Mouse (Mus musculus) neural tube, embryonic 15.5 days (tissue): ENCODE data around the gene Fbxo46. TPM values are rescaled to one million over a fixed set of nuclear protein-coding genes. Genes with fewer than 3 reads are reported as not detected.
A peak's percentile ranks its signal among the peaks of the same experiment; 100 is the strongest.

ENCODE experiments used
- ATAC-seq: fragments of 200-750 bp; cut with Nextera tagmentation; 2 replicates; pipeline ENCODE4 v1.8.0; 2017; ENCODE audit warnings: mild to moderate bottlenecking, moderate TSS enrichment, moderate library complexity; ENCODE audit not compliant: low FRiP score
- H3K27ac ChIP-seq: fragments of 300-500 bp; sonication (generic); replicated peaks from 2 replicates; pipeline ENCODE4 v1.5.1; 2015; ENCODE audit warnings: mild to moderate bottlenecking, inconsistent platforms
- H3K27me3 ChIP-seq: fragments of 300-500 bp; sonication (generic); replicated peaks from 2 replicates; pipeline ENCODE4 v1.6.1; 2015; ENCODE audit warnings: inconsistent platforms
- H3K36me3 ChIP-seq: fragments of 300-500 bp; sonication (generic); 2 replicates; pipeline ENCODE4 v1.6.1; 2015; ENCODE audit warnings: inconsistent platforms
- H3K4me1 ChIP-seq: fragments of 300-500 bp; sonication (generic); 2 replicates; pipeline ENCODE4 v1.6.1; 2015; ENCODE audit warnings: inconsistent platforms
- H3K4me2 ChIP-seq: fragments of 300-500 bp; sonication (generic); 2 replicates; pipeline ENCODE4 v1.6.1; 2015; ENCODE audit warnings: inconsistent platforms, mild to moderate bottlenecking, moderate library complexity
- H3K4me3 ChIP-seq: fragments of 300-500 bp; sonication (generic); replicated peaks from 2 replicates; pipeline ENCODE4 v1.5.1; 2015; ENCODE audit warnings: mild to moderate bottlenecking, inconsistent platforms
- H3K9ac ChIP-seq: fragments of 300-500 bp; sonication (generic); replicated peaks from 2 replicates; pipeline ENCODE4 v1.6.1; 2015; ENCODE audit warnings: mild to moderate bottlenecking, inconsistent platforms
- H3K9me3 ChIP-seq: fragments of 300-500 bp; sonication (generic); replicated peaks from 2 replicates; pipeline ENCODE4 v1.6.1; 2016; ENCODE audit warnings: inconsistent platforms
- WGBS: fragments of 180-500 bp; shearing (Covaris S2); methylation state at CpG from one replicate; pipeline ENCODE4 v1.1.7; 2015; ENCODE audit warnings: mixed read lengths; 5-methylcytosine and 5-hydroxymethylcytosine counted together
- polyA plus RNA-seq: library from polyadenylated mRNA; unstranded; fragments of >200 nt; fragmentation: Nextera tagmentation; extraction: Ambion mirVana; gene quantifications from 2 replicates; pipeline ENCODE4 v1.2.1, GENCODE M21; 2015

Gene Fbxo46
- polyA plus RNA-seq, 1 experiment from 2014 or later = 15.5 TPM

- H3K4me2 ChIP-seq = peak overlapping the region; percentile 43
- H3K4me1 ChIP-seq = peaks cover 30% of the 10 kb centered on the region
- H3K27me3 ChIP-seq = peaks cover 17% of the 10 kb centered on the region
- ATAC-seq = peak; percentile 68
- H3K9ac ChIP-seq = 0 out of 2 replicates have a peak overlapping the region, but pooled peaks have one; percentile 8
- H3K9me3 ChIP-seq = no peaks in the 10 kb centered on the region
- 5% methylated on average over 30 of the region's 30 CpGs for WGBS
- peak overlapping the region; percentile 68 for H3K27ac ChIP-seq
- peak overlapping the region; percentile 4 for H3K4me3 ChIP-seq
- peaks cover 30% of the 10 kb centered on the region for H3K36me3 ChIP-seq
These were observed 37.6 kb downstream of the Fbxo46 start for GRCm38 (mm10) chr7:19157160-19157800.

DNA sequence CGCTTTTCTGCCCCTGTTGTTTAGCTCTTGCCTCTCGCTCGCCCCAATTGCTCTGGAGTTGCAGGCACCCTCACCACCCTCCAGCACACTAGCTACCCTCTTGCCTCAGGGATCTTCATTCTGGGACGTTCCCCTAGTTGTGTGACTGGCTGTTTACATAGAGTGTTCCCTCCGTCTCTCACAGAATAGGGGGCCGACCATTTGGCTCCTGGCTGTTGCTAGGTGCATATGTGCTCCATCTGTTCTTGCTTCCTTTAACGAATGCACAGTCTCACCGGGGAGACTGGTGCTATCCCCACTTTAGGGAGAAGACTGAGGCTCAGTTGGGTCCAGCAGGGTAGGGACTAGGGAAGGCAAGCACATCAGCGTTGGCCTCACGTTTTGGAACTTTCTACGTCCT is 38.9 kb downstream of the Fbxo46 start:
- no peak overlapping the region for H3K27ac ChIP-seq
- no peak for ATAC-seq
- WGBS = 69% methylated on average over 11 of the region's 11 CpGs
- H3K9ac ChIP-seq = no peak overlapping the region
- no peaks in the 10 kb centered on the region for H3K9me3 ChIP-seq
- H3K36me3 ChIP-seq = peaks cover 18% of the 10 kb centered on the region
- H3K4me1 ChIP-seq = peaks cover 30% of the 10 kb centered on the region
- H3K4me2 ChIP-seq = no peak overlapping the region
- H3K4me3 ChIP-seq = no peak overlapping the region
- peaks cover 28% of the 10 kb centered on the region for H3K27me3 ChIP-seq

DNA sequence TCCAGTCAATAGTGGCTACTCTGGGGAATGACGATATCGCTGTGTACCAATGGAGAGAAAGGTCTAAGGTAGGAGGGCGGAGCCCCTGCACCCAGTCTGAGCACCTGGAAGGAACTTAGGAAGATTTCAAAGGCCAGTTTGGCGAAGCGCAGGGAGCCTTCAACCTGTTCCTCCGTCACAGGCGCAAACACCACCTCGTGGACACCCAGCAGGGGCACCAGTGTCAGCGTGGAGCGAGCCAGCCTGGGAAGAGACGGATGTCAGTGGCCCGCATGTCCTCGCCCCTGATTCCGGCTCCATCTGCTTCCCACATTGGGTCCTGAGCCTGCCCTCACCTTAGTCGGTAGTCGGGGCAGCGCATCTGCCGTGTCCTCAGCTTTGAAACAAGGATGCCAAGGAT is 39.8 kb downstream of the Fbxo46 start:
- Histone ChIP-seq H3K36me3 (peaks cover 10% of the 10 kb centered on the region; the same call in 1 of the 2 replicates), H3K4me3 (peak overlapping the region; percentile 42; the same call in 1 of the 2 replicates), H3K27me3 (peaks cover 36% of the 10 kb centered on the region), H3K9me3 (no peaks in the 10 kb centered on the region), H3K4me2 (peak overlapping the region; percentile 75), H3K4me1 (peaks cover 33% of the 10 kb centered on the region), H3K9ac (no peak overlapping the region), H3K27ac (no peak overlapping the region)
- WGBS = 16% methylated on average over 18 of the region's 18 CpGs
- no peak for ATAC-seq

- peaks cover 43% of the 10 kb centered on the region for H3K27me3 ChIP-seq
- H3K4me1 ChIP-seq = peaks cover 39% of the 10 kb centered on the region
These were observed 40.5 kb downstream of the Fbxo46 start for GRCm38 (mm10) chr7:19160115-19160514.

DNA sequence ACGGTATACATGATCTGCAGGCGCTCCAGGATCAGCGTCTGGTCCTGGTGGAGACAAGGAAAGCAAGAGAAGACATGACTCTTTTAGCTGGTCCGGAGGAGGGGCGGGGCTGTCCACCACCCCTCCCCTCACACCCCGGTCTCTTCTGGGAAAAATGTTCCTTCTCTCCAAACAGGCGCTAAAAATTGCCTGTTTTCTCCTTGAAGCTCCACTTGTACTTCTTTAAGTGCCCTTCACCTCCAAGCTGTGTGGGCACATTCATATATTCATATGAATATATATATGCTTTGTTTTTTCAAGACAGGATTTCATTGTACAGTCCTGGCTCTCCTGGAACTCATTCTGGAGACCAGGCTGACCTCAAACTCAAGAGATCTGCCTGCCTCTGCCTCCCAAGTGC is 43.3 kb downstream of the Fbxo46 start:
- no peak overlapping the region for H3K4me3 ChIP-seq
- no peak for ATAC-seq
- peaks cover 48% of the 10 kb centered on the region for H3K27me3 ChIP-seq
- 88% methylated on average over 7 of the region's 7 CpGs for WGBS
- H3K4me1 ChIP-seq = peaks cover 33% of the 10 kb centered on the region
- no peaks in the 10 kb centered on the region for H3K9me3 ChIP-seq
- no peaks in the 10 kb centered on the region for H3K36me3 ChIP-seq
- no peak overlapping the region for H3K27ac ChIP-seq
- no peak overlapping the region for H3K4me2 ChIP-seq
- H3K9ac ChIP-seq = no peak overlapping the region

More at GRCm38 (mm10) chr7:19160115-19160514, 40.5 kb downstream of the Fbxo46 start:
- ATAC-seq = peak; percentile 65
- Histone ChIP-seq H3K27ac (no peak overlapping the region), H3K4me2 (peak overlapping the region; percentile 75), H3K9me3 (no peaks in the 10 kb centered on the region), H3K36me3 (0 out of 2 replicates have a peak, but pooled peaks cover 4% of the 10 kb centered on the region), H3K9ac (peak overlapping the region; percentile 51), H3K4me3 (peak overlapping the region; percentile 42)
- 2% methylated on average over 20 of the region's 20 CpGs for WGBS

GRCm38 (mm10) chr7:19163752-19164151 is 44.1 kb downstream of the Fbxo46 start:
- peaks cover 33% of the 10 kb centered on the region for H3K4me1 ChIP-seq
- H3K27ac ChIP-seq = no peak overlapping the region
- H3K9ac ChIP-seq = no peak overlapping the region
- peaks cover 48% of the 10 kb centered on the region for H3K27me3 ChIP-seq
- no peaks in the 10 kb centered on the region for H3K9me3 ChIP-seq
- H3K36me3 ChIP-seq = no peaks in the 10 kb centered on the region
- WGBS = 26% methylated on average over 12 of the region's 12 CpGs
- H3K4me2 ChIP-seq = peak overlapping the region; percentile 32; the same call in 1 of the 2 replicates
- ATAC-seq = no peak
- no peak overlapping the region for H3K4me3 ChIP-seq

DNA sequence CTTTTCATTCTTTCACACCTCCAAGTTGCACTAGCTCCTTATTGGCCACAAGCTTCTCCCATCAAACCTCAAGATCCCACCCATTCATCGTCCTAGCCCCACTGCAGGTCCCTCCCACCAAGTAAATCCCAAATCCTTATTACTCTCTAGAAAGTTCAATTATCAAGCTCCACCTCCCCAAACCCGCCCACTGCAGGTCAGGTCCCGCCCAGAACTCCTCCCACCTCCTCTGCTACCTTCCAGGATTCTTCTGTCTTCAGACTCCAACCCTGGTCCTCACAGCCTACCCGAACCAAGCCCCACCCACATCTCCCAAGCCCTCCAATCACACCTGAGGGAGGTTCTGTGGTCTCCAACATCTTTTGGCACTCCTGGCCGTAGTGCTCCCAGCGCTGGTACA is 44.5 kb downstream of the Fbxo46 start:
- Histone ChIP-seq H3K4me3 (no peak overlapping the region), H3K9ac (no peak overlapping the region), H3K36me3 (no peaks in the 10 kb centered on the region), H3K27me3 (peaks cover 48% of the 10 kb centered on the region), H3K4me1 (peaks cover 32% of the 10 kb centered on the region), H3K27ac (no peak overlapping the region), H3K9me3 (no peaks in the 10 kb centered on the region), H3K4me2 (peak overlapping the region; percentile 32)
- 2% methylated on average over 6 of the region's 6 CpGs for WGBS
- ATAC-seq = no peak

DNA sequence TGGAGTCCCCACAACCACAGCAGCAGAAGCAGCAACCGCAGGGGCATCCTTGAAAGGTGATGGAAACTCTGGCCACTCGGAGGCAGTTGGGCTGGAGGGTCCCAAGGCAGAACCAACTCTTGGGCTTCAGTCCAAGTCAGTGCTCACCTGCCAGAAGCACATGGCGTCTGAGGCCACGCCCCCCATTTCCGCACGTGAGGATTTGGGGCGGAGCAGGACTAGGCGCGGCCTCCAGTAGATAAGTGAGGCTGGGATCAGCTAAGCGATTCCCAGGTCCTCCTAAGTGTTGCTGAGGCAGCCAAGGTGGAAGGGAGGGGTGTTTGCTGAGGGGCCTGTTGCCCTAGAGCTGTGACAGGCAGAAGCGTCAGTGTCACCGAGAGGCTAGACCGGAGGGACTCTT is 45.3 kb downstream of the Fbxo46 start:
- peaks cover 41% of the 10 kb centered on the region for H3K27me3 ChIP-seq
- ATAC-seq = no peak
- no peak overlapping the region for H3K27ac ChIP-seq
- no peak overlapping the region for H3K9ac ChIP-seq
- peak overlapping the region; percentile 32 for H3K4me2 ChIP-seq
- H3K36me3 ChIP-seq = no peaks in the 10 kb centered on the region
- no peak overlapping the region for H3K4me3 ChIP-seq
- peaks cover 24% of the 10 kb centered on the region for H3K4me1 ChIP-seq
- 2% methylated on average over 13 of the region's 13 CpGs for WGBS
- H3K9me3 ChIP-seq = no peaks in the 10 kb centered on the region

GRCm38 (mm10) chr7:19165656-19166423 is 46.2 kb downstream of the Fbxo46 start, which contains the start of gene Gipr:
Gene Gipr, minus strand, starts transcription at chr7:19166127.
- no peaks in the 10 kb centered on the region for H3K36me3 ChIP-seq
- H3K27me3 ChIP-seq = peaks cover 37% of the 10 kb centered on the region
- H3K4me1 ChIP-seq = peaks cover 17% of the 10 kb centered on the region
- H3K4me3 ChIP-seq = no peak within 1 kb of the TSS
- H3K9ac ChIP-seq = 0 out of 2 replicates have a peak within 1 kb of the TSS, but pooled peaks have one; percentile 23
- ATAC-seq = no peak
- WGBS = 8% methylated on average over 14 of the region's 14 CpGs
- no peaks in the 10 kb centered on the region for H3K9me3 ChIP-seq
- H3K4me2 ChIP-seq = peak within 1 kb of the TSS; percentile 32
- no peak within 1 kb of the TSS for H3K27ac ChIP-seq

DNA sequence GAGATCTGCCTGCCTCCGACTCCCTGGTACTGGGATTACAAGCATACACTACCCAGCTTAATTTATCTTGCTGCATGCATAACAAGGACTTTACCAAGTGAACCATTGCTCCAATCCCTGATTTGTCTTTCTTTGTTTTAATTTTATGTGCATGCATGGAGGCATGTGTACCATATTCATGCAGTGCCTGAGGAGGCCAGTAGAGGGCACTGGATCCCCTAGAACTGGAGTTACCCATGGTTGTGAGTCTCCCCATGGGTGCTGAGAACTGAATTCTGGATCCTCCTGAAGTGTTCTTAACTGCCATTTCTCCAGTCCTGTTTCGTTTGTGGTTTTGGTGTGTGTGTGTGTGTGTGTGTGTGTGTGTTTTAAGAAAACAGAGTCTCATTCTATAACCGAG is 47.3 kb downstream of the Fbxo46 start:
- Histone ChIP-seq H3K4me1 (peaks cover 22% of the 10 kb centered on the region), H3K9me3 (no peaks in the 10 kb centered on the region), H3K36me3 (no peaks in the 10 kb centered on the region), H3K4me3 (no peak overlapping the region), H3K4me2 (no peak overlapping the region), H3K27ac (no peak overlapping the region), H3K9ac (no peak overlapping the region), H3K27me3 (peaks cover 32% of the 10 kb centered on the region)
- 92% methylated on average over 3 of the region's 3 CpGs for WGBS
- ATAC-seq = no peak

- Histone ChIP-seq H3K9ac (no peak overlapping the region), H3K4me3 (no peak overlapping the region), H3K4me2 (no peak overlapping the region), H3K4me1 (peaks cover 34% of the 10 kb centered on the region), H3K9me3 (no peaks in the 10 kb centered on the region), H3K27ac (no peak overlapping the region), H3K36me3 (no peaks in the 10 kb centered on the region), H3K27me3 (peaks cover 12% of the 10 kb centered on the region)
- no peak for ATAC-seq
- WGBS = 60% methylated on average over 10 of the region's 10 CpGs
These were observed 49.8 kb downstream of the Fbxo46 start for GRCm38 (mm10) chr7:19169506-19169905.

DNA sequence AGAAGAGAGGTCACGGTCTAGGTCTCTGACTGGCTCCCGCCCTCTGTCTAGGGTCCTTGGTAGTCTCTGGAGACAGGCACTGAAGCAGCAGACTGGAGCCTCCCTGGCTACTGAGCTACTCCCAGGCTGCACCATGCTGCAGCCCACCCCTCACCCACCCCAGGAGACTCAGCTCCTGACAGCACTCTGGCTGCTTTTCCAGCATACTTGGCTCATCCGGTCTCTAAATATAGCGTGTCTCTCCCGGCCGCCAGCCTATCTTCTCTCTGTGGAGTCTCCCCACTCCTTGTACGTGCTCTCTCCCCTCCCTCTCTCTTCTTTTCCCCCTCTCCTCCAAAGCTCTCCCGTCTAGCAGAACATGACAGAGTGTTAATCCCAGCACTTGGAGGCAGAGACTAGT is 50.5 kb downstream of the Fbxo46 start:
- 0 out of 2 replicates have a peak overlapping the region, but pooled peaks have one; percentile 18 for H3K27ac ChIP-seq
- H3K36me3 ChIP-seq = no peaks in the 10 kb centered on the region
- H3K4me2 ChIP-seq = no peak overlapping the region
- WGBS = 56% methylated on average over 8 of the region's 8 CpGs
- ATAC-seq = no peak
- H3K9me3 ChIP-seq = no peaks in the 10 kb centered on the region
- no peak overlapping the region for H3K4me3 ChIP-seq
- H3K9ac ChIP-seq = no peak overlapping the region
- peaks cover 28% of the 10 kb centered on the region for H3K4me1 ChIP-seq
- peaks cover 5% of the 10 kb centered on the region for H3K27me3 ChIP-seq
